Mouse (Mus musculus) inflammation-experienced regulatory T-cells, adult 6 months (primary cell): ENCODE results near the gene Olfr279. TPM values are rescaled to one million over a fixed set of nuclear protein-coding genes. Genes with fewer than 3 reads are reported as not detected.

Source experiments
- ATAC-seq: one replicate; pipeline ENCODE4 v1.8.0; 2017
- polyA plus RNA-seq, 3 experiments: library from polyadenylated mRNA; unstranded; fragments of 100-300 nt; shearing (Covaris generic); gene quantifications; one replicate each; pipeline ENCODE4 v1.2.1; 2017

Gene Olfr279
- polyA plus RNA-seq: under 1 TPM in 2 of 3 experiments, not detected in 1; 0.06 to 0.07 TPM

GRCm38 (mm10) chr15:98492102-98492501 lies at the start of gene Olfr279:
TSS of gene Olfr279 (plus strand) at chr15:98492402.
- ATAC-seq: no peak

GRCm38 (mm10) chr15:98444561-98444960 lies 47.6 kb upstream of the Olfr279 start:
- no peak for ATAC-seq

GRCm38 (mm10) chr15:98448521-98448920 lies 43.7 kb upstream of the Olfr279 start:
- no peak for ATAC-seq

GRCm38 (mm10) chr15:98452288-98452687 lies 39.9 kb upstream of the Olfr279 start, which contains the start of gene Olfr281:
TSS of gene Olfr281 (plus strand) at chr15:98452588.
- no peak for ATAC-seq

- no peak for ATAC-seq
These were observed 22.6 kb upstream of the Olfr279 start, which contains the start of gene OR5BS1P for GRCm38 (mm10) chr15:98469596-98469995. TSS of gene OR5BS1P (plus strand) at chr15:98469896.

- ATAC-seq: no peak
These were observed 20.7 kb upstream of the Olfr279 start for GRCm38 (mm10) chr15:98471539-98471938.

- ATAC-seq: no peak
These were observed 17.2 kb upstream of the Olfr279 start for GRCm38 (mm10) chr15:98474958-98475357.

- no peak for ATAC-seq
These were observed 16.8 kb upstream of the Olfr279 start for GRCm38 (mm10) chr15:98475382-98475781.

GRCm38 (mm10) chr15:98476281-98476680 lies 15.9 kb upstream of the Olfr279 start:
- ATAC-seq: no peak

GRCm38 (mm10) chr15:98479568-98480102 lies 12.6 kb upstream of the Olfr279 start:
- no peak for ATAC-seq

- ATAC-seq: no peak
These were observed 9.5 kb upstream of the Olfr279 start, which contains the start of gene Lalba for GRCm38 (mm10) chr15:98482701-98483100. TSS of gene Lalba (minus strand) at chr15:98482721.

GRCm38 (mm10) chr15:98483907-98484886 lies 8.0 kb upstream of the Olfr279 start:
- no peak for ATAC-seq

- ATAC-seq: no peak
These were observed 5.7 kb upstream of the Olfr279 start for GRCm38 (mm10) chr15:98486433-98487021.

- ATAC-seq: no peak
These were observed 870 bp upstream of the Olfr279 start for GRCm38 (mm10) chr15:98491332-98491731.

- no peak for ATAC-seq
These were observed 5.4 kb downstream of the Olfr279 start for GRCm38 (mm10) chr15:98497631-98498030.

GRCm38 (mm10) chr15:98503317-98503716 lies 11.1 kb downstream of the Olfr279 start:
- no peak for ATAC-seq

- peak; percentile 41 for ATAC-seq
These were observed 12.3 kb downstream of the Olfr279 start for GRCm38 (mm10) chr15:98504514-98504913.

- no peak for ATAC-seq
These were observed 14.2 kb downstream of the Olfr279 start for GRCm38 (mm10) chr15:98506253-98506957.

GRCm38 (mm10) chr15:98507321-98507720 lies 15.1 kb downstream of the Olfr279 start:
- ATAC-seq: no peak

- ATAC-seq: no peak
These were observed 17.2 kb downstream of the Olfr279 start for GRCm38 (mm10) chr15:98509387-98509786.

- ATAC-seq: peak; percentile 50
These were observed 18.5 kb downstream of the Olfr279 start for GRCm38 (mm10) chr15:98510438-98511385.
